Mouse (Mus musculus) C2C12 (cell line): ENCODE results near the gene Uhrf1bp1. TPM values are rescaled to one million over a fixed set of nuclear protein-coding genes. Genes with fewer than 3 reads are reported as not detected.

Experiments
- H3K27me3 ChIP-seq: one replicate; pipeline ENCODE4 v1.6.1; 2011; ENCODE audit not compliant: control insufficient read depth, insufficient read depth, insufficient read length
- H3K36me3 ChIP-seq: one replicate; pipeline ENCODE4 v1.6.1; 2011; ENCODE audit not compliant: control insufficient read depth, insufficient read depth
- H3K4me3 ChIP-seq: one replicate; pipeline ENCODE4 v1.5.1; 2011; ENCODE audit warnings: mild to moderate bottlenecking, control low read depth; ENCODE audit not compliant: poor library complexity, insufficient read depth, severe bottlenecking
- H3K79me2 ChIP-seq: one replicate; pipeline ENCODE4 v1.6.1; 2011; ENCODE audit not compliant: control insufficient read depth, insufficient read depth
- H3K79me3 ChIP-seq: one replicate; pipeline ENCODE4 v1.6.1; 2011; ENCODE audit warnings: low read depth, control low read depth
- H3ac ChIP-seq: one replicate; pipeline ENCODE3; 2011; ENCODE audit warnings: low read depth; ENCODE audit not compliant: control insufficient read depth, insufficient read length
- CEBPB ChIP-seq: IDR thresholded peaks from one replicate; pipeline ENCODE4 v1.6.1; 2011; ENCODE audit warnings: low read depth, mild to moderate bottlenecking, control low read depth, moderate library complexity
- CTCF ChIP-seq: IDR thresholded peaks from one replicate; pipeline ENCODE4 v1.5.1; 2011; ENCODE audit not compliant: control insufficient read depth, insufficient read depth, insufficient read length
- FOSL1 ChIP-seq: IDR thresholded peaks from one replicate; pipeline ENCODE4 v1.8.0; 2011; ENCODE audit warnings: mild to moderate bottlenecking, low read length; ENCODE audit not compliant: poor library complexity, insufficient read depth, severe bottlenecking
- MAX ChIP-seq: IDR thresholded peaks from one replicate; pipeline ENCODE4 v1.6.1; 2011; ENCODE audit warnings: mild to moderate bottlenecking, control low read depth
- MYOD1 ChIP-seq: IDR thresholded peaks from one replicate; pipeline ENCODE4 v1.6.1; 2011; ENCODE audit warnings: low read depth; ENCODE audit not compliant: control insufficient read depth, insufficient read length
- MYOG ChIP-seq: IDR thresholded peaks from one replicate; pipeline ENCODE4 v1.6.1; 2011; ENCODE audit not compliant: control insufficient read depth, insufficient read length; ENCODE audit errors: extremely low read depth
- USF1 ChIP-seq: IDR thresholded peaks from one replicate; pipeline ENCODE4 v1.6.1; 2011; ENCODE audit warnings: low read depth, mild to moderate bottlenecking, control low read depth, moderate library complexity
- polyA plus RNA-seq: library from polyadenylated mRNA; unstranded; fragments of >200 nt; fragmentation: generic; extraction: Trizol; gene quantifications from one replicate; pipeline ENCODE4 v1.2.1, GENCODE M21; 2012; ENCODE audit warnings: missing spikeins

Uhrf1bp1 gene
- polyA plus RNA-seq, 1 experiment: 6.6 TPM

DNA sequence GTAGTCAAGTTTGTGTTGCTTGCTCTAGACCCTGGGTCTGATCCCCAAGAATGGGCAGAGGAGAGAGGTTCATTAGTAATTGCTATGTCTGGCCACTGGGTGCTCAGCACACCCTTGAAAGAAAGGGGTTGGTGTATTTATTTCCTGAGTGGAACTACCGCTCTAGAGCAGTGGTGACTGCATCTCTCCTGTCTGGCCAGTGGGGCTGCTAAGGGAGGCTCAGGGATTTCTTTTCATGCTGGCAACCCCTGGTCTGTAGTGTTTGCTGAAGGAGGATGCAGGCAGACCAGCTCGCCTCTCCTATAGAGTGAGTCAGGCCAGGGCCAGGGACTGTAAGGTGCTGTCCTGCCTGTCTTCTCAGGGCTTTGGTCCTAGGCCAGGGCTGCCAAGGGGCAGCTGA is 90.9 kb downstream of the Uhrf1bp1 start:
- TF ChIP-seq CEBPB: no peak
- no peak for TF ChIP-seq MAX
- TF ChIP-seq MYOD1: no peak
- TF ChIP-seq MYOG: no peak
- no peak for TF ChIP-seq FOSL1
- TF ChIP-seq USF1: no peak
- TF ChIP-seq CTCF: no peak
- H3K79me2 ChIP-seq: no peaks in the 10 kb centered on the region
- H3K36me3 ChIP-seq: no peaks in the 10 kb centered on the region
- no peaks in the 10 kb centered on the region for H3K27me3 ChIP-seq
- no peaks in the 10 kb centered on the region for H3K79me3 ChIP-seq
- no peak overlapping the region for H3ac ChIP-seq
- no peak overlapping the region for H3K4me3 ChIP-seq

Other genes with a start within 250 kb of the Uhrf1bp1 start
- 123 TPM for gene Nudt3, start 232.9 kb upstream of the Uhrf1bp1 start, polyA plus RNA-seq
- not detected for gene RPS10-NUDT3, start 221.2 kb upstream of the Uhrf1bp1 start, polyA plus RNA-seq
- 4,498 TPM for gene Rps10, start 219.8 kb upstream of the Uhrf1bp1 start, polyA plus RNA-seq
- gene Pacsin1, start 200.9 kb upstream of the Uhrf1bp1 start, polyA plus RNA-seq: not detected
- gene Spdef, start 127.5 kb upstream of the Uhrf1bp1 start, polyA plus RNA-seq: not detected
- 65.1 TPM for gene D17Wsu92e, start 35.8 kb upstream of the Uhrf1bp1 start, polyA plus RNA-seq
- 318 TPM for gene Snrpc, start 18.3 kb upstream of the Uhrf1bp1 start, polyA plus RNA-seq
- 8.5 TPM for gene Anks1, start 52.9 kb downstream of the Uhrf1bp1 start, polyA plus RNA-seq
- gene Taf11, start 53.4 kb downstream of the Uhrf1bp1 start, polyA plus RNA-seq: 38.4 TPM
- gene Tcp11, start 224.2 kb downstream of the Uhrf1bp1 start, polyA plus RNA-seq: not detected